In genomic region chr13:97859071-97859470, GRCm38 (mm10) we compare ENCODE assay signal across 22 mouse cellular contexts.
A peak's percentile ranks its signal among the peaks of the same experiment; 100 is the strongest.
DNase-seq lines count a peak whose midpoint lies in the region; ATAC-seq lines count a peak whose summit lies in the region.
"Had no signal": no experiment of that assay in that cellular context is flagged by ENCODE, and none has a peak within 500 bp of the region (broad histone marks: within the 10 kb centered on the region; RNA-seq: fewer than 3 reads in every experiment).

No protein-coding gene starts in this region.

- H3K9ac ChIP-seq in heart, embryonic 11.5 days (ENCODE audit: low read depth, low read length), result no peak overlapping the region
- H3K9ac ChIP-seq in forebrain, embryonic 14.5 days (ENCODE audit: low read length), result no peak overlapping the region
- H3K9ac ChIP-seq: heart, embryonic 15.5 days; hindbrain, embryonic 13.5 days; limb, embryonic 12.5 days; liver, embryonic 14.5 days; lung, embryonic 14.5 days; midbrain, embryonic 12.5 days had no signal

- intact Hi-C loops in heart, postnatal 10 days (cut with DNase I), result loop anchor here (5.0 kb wide), 2 partner anchors 78 to 617 kb away; partner anchors contain the start of gene Enc1

- H3K27ac ChIP-seq in heart, embryonic 11.5 days (ENCODE audit: low read depth, low read length), result no peak overlapping the region
- H3K27ac ChIP-seq in forebrain, embryonic 14.5 days (ENCODE audit: low read depth, low read length), result no peak overlapping the region
- H3K27ac ChIP-seq: embryonic facial prominence, embryonic 10.5 days; heart, embryonic 15.5 days; hindbrain, embryonic 13.5 days; limb, embryonic 12.5 days; liver, embryonic 14.5 days; midbrain, embryonic 12.5 days; stomach, postnatal 0 days had no signal

- no peak overlapping the region for H3K4me3 ChIP-seq in heart, embryonic 11.5 days (ENCODE audit: low read depth, low read length)
- no peak overlapping the region for H3K4me3 ChIP-seq in forebrain, embryonic 14.5 days (ENCODE audit: low read depth, low read length)
- H3K4me3 ChIP-seq: embryonic facial prominence, embryonic 10.5 days; heart, embryonic 15.5 days; hindbrain, embryonic 13.5 days; limb, embryonic 12.5 days; midbrain, embryonic 12.5 days had no signal

- peaks cover 9% of the 10 kb centered on the region for H3K4me1 ChIP-seq in heart, embryonic 11.5 days (ENCODE audit: control insufficient read depth, insufficient read depth, low read length)
- H3K4me1 ChIP-seq in forebrain, embryonic 14.5 days (ENCODE audit: control insufficient read depth, insufficient read depth, low read length), result no peaks in the 10 kb centered on the region
- H3K4me1 ChIP-seq: hindbrain, embryonic 13.5 days; limb, embryonic 12.5 days; midbrain, embryonic 12.5 days had no signal

- no peaks in the 10 kb centered on the region for H3K9me3 ChIP-seq in heart, embryonic 11.5 days (replicated peaks; ENCODE audit: control insufficient read depth, low read length)
- no peaks in the 10 kb centered on the region for H3K9me3 ChIP-seq in forebrain, embryonic 14.5 days (replicated peaks; ENCODE audit: control insufficient read depth, low read length)
- H3K9me3 ChIP-seq: embryonic facial prominence, embryonic 10.5 days; heart, embryonic 15.5 days; hindbrain, embryonic 13.5 days; limb, embryonic 12.5 days; midbrain, embryonic 12.5 days had no signal

- H3K4me2 ChIP-seq in heart, embryonic 11.5 days, result no peak overlapping the region
- H3K4me2 ChIP-seq in forebrain, embryonic 14.5 days (ENCODE audit: low read length), result no peak overlapping the region
- H3K4me2 ChIP-seq: heart, embryonic 15.5 days; hindbrain, embryonic 13.5 days; limb, embryonic 12.5 days; lung, embryonic 14.5 days; midbrain, embryonic 12.5 days had no signal

- 80% methylated on average over 3 of the region's 3 CpGs for WGBS in heart, embryonic 11.5 days (ENCODE audit: insufficient replicate concordance)
- WGBS in forebrain, embryonic 14.5 days, result 90% methylated on average over 3 of the region's 3 CpGs

- peak; percentile 69 to 84 for DNase-seq in heart, adult 18-20 months
- peak; percentile 35 for DNase-seq in gastrocnemius, postnatal 10 days
- DNase-seq in heart, postnatal 10 days, result peak; percentile 56 to 68
- peak; percentile 65 for DNase-seq in skeletal muscle tissue, adult 2 months (ENCODE audit: low read depth, low spot score)
- DNase-seq in frontal cortex, postnatal 36 days (ENCODE audit: low spot score in 2 of 2), result no peak
- no peak for DNase-seq in forebrain, embryonic 14.5 days (ENCODE audit: low spot score)
- DNase-seq in layer of hippocampus, adult 8-10 months (ENCODE audit: low spot score in 2 of 2), result no peak
- DNase-seq: adrenal gland, postnatal 25 days; cerebellum, adult 9-10 months; kidney, adult 18-20 months; kidney, postnatal 10 days; lung, embryonic 14.5 days; thymus, postnatal 14 days had no signal

- no peaks in the 10 kb centered on the region for H3K27me3 ChIP-seq in heart, embryonic 11.5 days (ENCODE audit: control insufficient read depth, insufficient read depth, low read length)
- H3K27me3 ChIP-seq in forebrain, embryonic 14.5 days (replicated peaks; ENCODE audit: control insufficient read depth, insufficient read depth, low read length), result no peaks in the 10 kb centered on the region
- H3K27me3 ChIP-seq: heart, embryonic 15.5 days; hindbrain, embryonic 13.5 days; limb, embryonic 12.5 days; midbrain, embryonic 12.5 days had no signal

- H3K36me3 ChIP-seq in heart, embryonic 11.5 days (ENCODE audit: control insufficient read depth, insufficient read depth, low read length), result no peaks in the 10 kb centered on the region
- no peaks in the 10 kb centered on the region for H3K36me3 ChIP-seq in forebrain, embryonic 14.5 days (ENCODE audit: control insufficient read depth, insufficient read depth, low read length)
- H3K36me3 ChIP-seq: embryonic facial prominence, embryonic 10.5 days; heart, embryonic 15.5 days; hindbrain, embryonic 13.5 days; limb, embryonic 12.5 days; midbrain, embryonic 12.5 days had no signal

- ATAC-seq in heart, embryonic 11.5 days (replicated peaks; ENCODE audit: insufficient number of reproducible peaks, low FRiP score, low TSS enrichment), result no peak
- ATAC-seq in forebrain, embryonic 14.5 days, result no peak
- ATAC-seq: inflammation-experienced regulatory T-cells, adult 6 months had no signal

Comparison
In these comparisons a context has a peak if more than half of its experiments do, and no peak if none do; other contexts are left out.
1. DNase-seq: peak in heart, adult 18-20 months (2 of 2), gastrocnemius, postnatal 10 days (single experiment), heart, postnatal 10 days (2 of 2) and skeletal muscle tissue, adult 2 months (single experiment); none in frontal cortex, postnatal 36 days (0 of 2), forebrain, embryonic 14.5 days (single experiment) and layer of hippocampus, adult 8-10 months (0 of 2).